Mouse (Mus musculus): ENCODE measurements around the gene Spty2d1.

GRCm38 (mm10) chr7:47020956-47021355 lies 12.7 kb upstream of the Spty2d1 start:
- no peak for TF ChIP-seq CTCF (conservative IDR thresholded peaks at IDR 0.05; ENCODE audit: low read length)
- no peak for TF ChIP-seq POU5F1 (IDR thresholded peaks at IDR 0.05; ENCODE audit: borderline replicate concordance, low read length)
